Mouse (Mus musculus): ENCODE measurements at regions not wholly inside any gene's neighbourhood (a gene's known extent, or its start where the extent isn't known, plus 50 kb on each side); places are given as distances from the start of the nearest gene placed in this dataset.
A peak's percentile ranks its signal among the peaks of the same experiment; 100 is the strongest.

DNA sequence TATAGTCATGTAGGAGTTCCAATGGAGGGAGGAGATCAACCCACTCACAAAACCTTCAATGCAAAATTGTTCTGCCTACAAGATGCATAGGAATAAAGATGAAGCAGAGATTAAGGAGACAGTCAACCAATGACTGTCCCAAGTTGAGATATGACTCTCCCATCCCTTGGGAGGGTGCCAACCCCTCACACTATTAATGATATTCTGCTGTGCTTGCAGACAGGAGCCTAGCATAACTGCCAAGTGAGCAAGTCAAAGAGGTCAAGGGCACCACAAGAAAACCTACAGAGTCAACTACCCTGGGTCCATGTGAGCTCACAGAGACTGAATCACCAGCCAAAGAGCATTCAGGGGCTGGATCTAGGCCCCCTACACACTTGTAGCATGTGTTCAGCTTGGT, 184.1 kb upstream of the Eya4 start:
- in situ Hi-C loops (cut with MboI; ENCODE audit: low sequenced_read_pairs in 2 of 2, unreplicated experiment in 2 of 2) = no loop called here
- H3K27ac ChIP-seq (ENCODE audit: insufficient read depth, low read depth, low read length, poor library complexity, severe bottlenecking) = no peak overlapping the region
- no peak overlapping the region for H3K4me3 ChIP-seq (ENCODE audit: insufficient read depth in 1 of 2, low read depth in 1 of 2, low read length in 2 of 2, poor library complexity in 1 of 2, severe bottlenecking in 1 of 2)
- no peaks in the 10 kb centered on the region for H3K36me3 ChIP-seq (ENCODE audit: control insufficient read depth, insufficient read depth, low read length, poor library complexity, severe bottlenecking)
- no peak for TF ChIP-seq CHD2 (IDR thresholded peaks at IDR 0.05; ENCODE audit: low read depth, low read length)
- TF ChIP-seq MAFK (IDR thresholded peaks at IDR 0.05; ENCODE audit: insufficient read depth, low read depth, low read length) = no peak
- no peak for TF ChIP-seq ZC3H11A (IDR thresholded peaks at IDR 0.05; ENCODE audit: borderline replicate concordance, low read depth, low read length)
- TF ChIP-seq ZNF384 (IDR thresholded peaks at IDR 0.05; ENCODE audit: low read depth, low read length) = no peak
- no peak for TF ChIP-seq HCFC1 (IDR thresholded peaks at IDR 0.05; ENCODE audit: borderline replicate concordance, insufficient read depth, low read length)
- no peaks in the 10 kb centered on the region for H3K9me3 ChIP-seq (ENCODE audit: control insufficient read depth, insufficient read depth, low read depth, low read length)
- H3K9ac ChIP-seq (ENCODE audit: insufficient read depth, low read depth, low read length, poor library complexity, severe bottlenecking) = no peak overlapping the region
- no peaks in the 10 kb centered on the region for H3K4me1 ChIP-seq (ENCODE audit: control insufficient read depth in 2 of 2, insufficient read depth in 2 of 2, low read length in 2 of 2, poor library complexity in 1 of 2)
- DNase-seq (ENCODE audit: low read depth, low spot score) = no peak

DNA sequence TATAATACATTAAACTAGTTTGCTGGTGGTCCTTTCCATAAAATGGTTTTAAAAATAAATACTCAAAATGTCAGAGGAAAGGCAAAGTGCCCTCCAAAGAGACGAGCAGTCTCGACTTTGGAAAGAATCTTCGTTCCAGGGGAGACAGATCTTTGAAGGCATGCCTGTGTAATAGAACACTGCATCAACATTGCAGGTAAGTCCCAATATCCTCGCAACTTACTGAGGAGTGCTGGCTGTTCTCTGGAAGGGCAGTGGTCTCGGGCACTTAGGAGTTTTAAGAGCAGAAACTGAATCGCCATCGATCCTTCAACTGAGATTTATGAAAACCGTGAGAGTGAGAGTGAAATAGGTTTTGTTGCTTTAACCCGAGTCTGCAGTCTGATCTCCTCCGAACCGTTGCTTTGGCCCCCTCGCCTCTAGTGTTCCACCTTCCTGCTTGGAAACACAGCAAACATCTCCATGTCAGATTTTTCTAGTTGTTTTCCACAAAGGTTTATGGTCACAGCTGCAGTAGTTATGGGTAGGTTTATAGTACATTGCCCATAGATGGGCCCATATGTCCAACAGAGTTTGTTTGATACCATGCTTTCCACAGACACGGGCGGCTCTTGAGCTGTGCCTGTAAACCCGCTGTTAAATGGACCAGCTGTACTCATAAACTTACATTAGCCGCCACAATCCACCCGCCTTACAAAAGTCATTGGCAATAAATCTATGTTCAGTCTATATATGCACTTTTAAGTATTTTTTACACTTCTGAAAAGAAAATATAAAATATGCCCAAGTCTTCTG, 181.6 kb upstream of the Eya4 start:
- H3K4me3 ChIP-seq (ENCODE audit: insufficient read depth in 1 of 2, low read depth in 1 of 2, low read length in 2 of 2, poor library complexity in 1 of 2, severe bottlenecking in 1 of 2) = no peak overlapping the region
- H3K27ac ChIP-seq (ENCODE audit: insufficient read depth, low read depth, low read length, poor library complexity, severe bottlenecking) = no peak overlapping the region
- no peaks in the 10 kb centered on the region for H3K36me3 ChIP-seq (ENCODE audit: control insufficient read depth, insufficient read depth, low read length, poor library complexity, severe bottlenecking)
- no peaks in the 10 kb centered on the region for H3K4me1 ChIP-seq (ENCODE audit: control insufficient read depth in 2 of 2, insufficient read depth in 2 of 2, low read length in 2 of 2, poor library complexity in 1 of 2)
- H3K9ac ChIP-seq (ENCODE audit: insufficient read depth, low read depth, low read length, poor library complexity, severe bottlenecking) = no peak overlapping the region
- no peak for TF ChIP-seq CHD2 (IDR thresholded peaks at IDR 0.05; ENCODE audit: low read depth, low read length)
- in situ Hi-C loops (cut with MboI; ENCODE audit: low sequenced_read_pairs in 2 of 2, unreplicated experiment in 2 of 2) = no loop called here
- no peaks in the 10 kb centered on the region for H3K9me3 ChIP-seq (ENCODE audit: control insufficient read depth, insufficient read depth, low read depth, low read length)
- DNase-seq (ENCODE audit: low read depth, low spot score) = no peak

DNA sequence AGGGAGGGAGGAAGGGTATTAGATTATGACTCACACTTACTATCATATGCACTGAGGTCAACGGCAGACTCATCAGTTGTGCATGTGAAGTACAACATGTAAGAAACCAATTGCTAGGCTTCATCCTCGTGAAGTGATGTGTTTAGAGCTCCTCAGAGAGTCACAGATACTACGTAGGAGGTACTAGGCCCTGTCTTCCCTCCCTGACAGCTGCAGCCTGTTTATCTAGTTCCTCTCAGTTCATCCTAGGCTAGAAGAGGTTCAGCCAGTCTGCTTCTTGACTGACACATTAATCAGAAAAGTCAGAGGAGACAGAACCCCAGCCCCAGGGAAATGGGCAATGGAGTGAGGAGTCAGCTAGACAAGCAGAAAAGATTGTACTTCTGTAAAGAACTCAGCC, 180.1 kb upstream of the Eya4 start:
- H3K27ac ChIP-seq (ENCODE audit: insufficient read depth, low read depth, low read length, poor library complexity, severe bottlenecking) = no peak overlapping the region
- no peak for DNase-seq (ENCODE audit: low read depth, low spot score)
- no peak overlapping the region for H3K9ac ChIP-seq (ENCODE audit: insufficient read depth, low read depth, low read length, poor library complexity, severe bottlenecking)
- in situ Hi-C loops (cut with MboI; ENCODE audit: low sequenced_read_pairs in 2 of 2, unreplicated experiment in 2 of 2) = no loop called here
- H3K4me3 ChIP-seq (ENCODE audit: insufficient read depth in 1 of 2, low read depth in 1 of 2, low read length in 2 of 2, poor library complexity in 1 of 2, severe bottlenecking in 1 of 2) = no peak overlapping the region
- no peaks in the 10 kb centered on the region for H3K36me3 ChIP-seq (ENCODE audit: control insufficient read depth, insufficient read depth, low read length, poor library complexity, severe bottlenecking)
- H3K4me1 ChIP-seq (ENCODE audit: control insufficient read depth in 2 of 2, insufficient read depth in 2 of 2, low read length in 2 of 2, poor library complexity in 1 of 2) = no peaks in the 10 kb centered on the region
- H3K9me3 ChIP-seq (ENCODE audit: control insufficient read depth, insufficient read depth, low read depth, low read length) = no peaks in the 10 kb centered on the region
- no peak for TF ChIP-seq CHD2 (IDR thresholded peaks at IDR 0.05; ENCODE audit: low read depth, low read length)
- TF ChIP-seq ZNF384 (IDR thresholded peaks at IDR 0.05; ENCODE audit: low read depth, low read length) = no peak
- TF ChIP-seq MAFK (IDR thresholded peaks at IDR 0.05; ENCODE audit: insufficient read depth, low read depth, low read length) = no peak
- no peak for TF ChIP-seq ZC3H11A (IDR thresholded peaks at IDR 0.05; ENCODE audit: borderline replicate concordance, low read depth, low read length)
- no peak for TF ChIP-seq HCFC1 (IDR thresholded peaks at IDR 0.05; ENCODE audit: borderline replicate concordance, insufficient read depth, low read length)

DNA sequence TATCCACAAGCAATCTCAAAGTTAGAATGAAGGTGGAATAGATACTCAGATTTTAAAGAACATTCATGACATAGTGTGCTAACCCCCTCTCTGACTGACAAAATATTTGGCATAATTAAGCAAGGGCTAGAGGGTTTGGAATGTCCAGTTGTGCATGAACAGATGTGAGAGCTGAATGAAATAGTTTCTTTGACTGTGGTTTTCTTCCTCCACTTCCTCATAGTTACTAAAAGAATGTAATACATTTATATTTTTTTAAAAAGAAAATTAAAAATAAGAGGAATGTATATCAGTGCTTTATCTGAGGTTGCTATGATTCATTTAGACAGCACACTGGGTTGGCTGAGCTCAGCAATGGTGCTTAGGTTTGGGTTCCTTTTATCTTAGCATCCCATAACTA, 176.2 kb upstream of the Eya4 start:
- H3K9me3 ChIP-seq (ENCODE audit: control insufficient read depth, insufficient read depth, low read depth, low read length) = no peaks in the 10 kb centered on the region
- in situ Hi-C loops (cut with MboI; ENCODE audit: low sequenced_read_pairs in 2 of 2, unreplicated experiment in 2 of 2) = no loop called here
- no peak overlapping the region for H3K27ac ChIP-seq (ENCODE audit: insufficient read depth, low read depth, low read length, poor library complexity, severe bottlenecking)
- H3K36me3 ChIP-seq (ENCODE audit: control insufficient read depth, insufficient read depth, low read length, poor library complexity, severe bottlenecking) = no peaks in the 10 kb centered on the region
- H3K9ac ChIP-seq (ENCODE audit: insufficient read depth, low read depth, low read length, poor library complexity, severe bottlenecking) = no peak overlapping the region
- H3K4me1 ChIP-seq (ENCODE audit: control insufficient read depth in 2 of 2, insufficient read depth in 2 of 2, low read length in 2 of 2, poor library complexity in 1 of 2) = no peaks in the 10 kb centered on the region
- no peak overlapping the region for H3K4me3 ChIP-seq (ENCODE audit: insufficient read depth in 1 of 2, low read depth in 1 of 2, low read length in 2 of 2, poor library complexity in 1 of 2, severe bottlenecking in 1 of 2)
- TF ChIP-seq HCFC1 (IDR thresholded peaks at IDR 0.05; ENCODE audit: borderline replicate concordance, insufficient read depth, low read length) (no peak), CHD2 (IDR thresholded peaks at IDR 0.05; ENCODE audit: low read depth, low read length) (no peak), MAFK (IDR thresholded peaks at IDR 0.05; ENCODE audit: insufficient read depth, low read depth, low read length) (no peak), ZNF384 (IDR thresholded peaks at IDR 0.05; ENCODE audit: low read depth, low read length) (no peak), ZC3H11A (IDR thresholded peaks at IDR 0.05; ENCODE audit: borderline replicate concordance, low read depth, low read length) (no peak)
- DNase-seq (ENCODE audit: low read depth, low spot score) = no peak

DNA sequence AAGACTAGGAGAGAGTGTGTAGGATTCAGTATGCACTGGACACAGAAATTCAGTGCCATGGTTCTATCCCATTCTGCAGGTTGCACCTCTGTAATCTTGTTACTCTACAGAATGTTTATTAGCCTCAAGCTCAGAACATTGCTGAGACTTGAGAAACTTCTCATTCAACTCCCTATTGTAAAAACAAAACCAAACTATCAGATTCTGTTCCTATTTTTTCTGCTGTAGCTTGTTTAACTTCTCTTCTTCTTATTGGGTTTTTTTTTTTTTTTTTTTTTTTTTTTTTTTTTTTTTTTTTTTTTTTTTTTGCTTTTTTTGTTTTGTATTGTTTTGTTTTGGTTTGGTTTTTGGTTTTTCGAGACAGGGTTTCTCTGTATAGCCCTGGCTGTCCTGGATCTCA, 172.1 kb upstream of the Eya4 start:
- H3K36me3 ChIP-seq (ENCODE audit: control insufficient read depth, insufficient read depth, low read length, poor library complexity, severe bottlenecking) = no peaks in the 10 kb centered on the region
- no peak overlapping the region for H3K9ac ChIP-seq (ENCODE audit: insufficient read depth, low read depth, low read length, poor library complexity, severe bottlenecking)
- DNase-seq (ENCODE audit: low read depth, low spot score) = no peak
- H3K9me3 ChIP-seq (ENCODE audit: control insufficient read depth, insufficient read depth, low read depth, low read length) = no peaks in the 10 kb centered on the region
- TF ChIP-seq ZC3H11A (IDR thresholded peaks at IDR 0.05; ENCODE audit: borderline replicate concordance, low read depth, low read length) (no peak), ZNF384 (IDR thresholded peaks at IDR 0.05; ENCODE audit: low read depth, low read length) (peak; percentile 81)
- in situ Hi-C loops (cut with MboI; ENCODE audit: low sequenced_read_pairs in 2 of 2, unreplicated experiment in 2 of 2) = no loop called here
- H3K4me1 ChIP-seq (ENCODE audit: control insufficient read depth in 2 of 2, insufficient read depth in 2 of 2, low read length in 2 of 2, poor library complexity in 1 of 2) = no peaks in the 10 kb centered on the region
- no peak overlapping the region for H3K4me3 ChIP-seq (ENCODE audit: insufficient read depth in 1 of 2, low read depth in 1 of 2, low read length in 2 of 2, poor library complexity in 1 of 2, severe bottlenecking in 1 of 2)
- H3K27ac ChIP-seq (ENCODE audit: insufficient read depth, low read depth, low read length, poor library complexity, severe bottlenecking) = no peak overlapping the region

Data from ES-E14 (cell line).